In the genomic region with DNA sequence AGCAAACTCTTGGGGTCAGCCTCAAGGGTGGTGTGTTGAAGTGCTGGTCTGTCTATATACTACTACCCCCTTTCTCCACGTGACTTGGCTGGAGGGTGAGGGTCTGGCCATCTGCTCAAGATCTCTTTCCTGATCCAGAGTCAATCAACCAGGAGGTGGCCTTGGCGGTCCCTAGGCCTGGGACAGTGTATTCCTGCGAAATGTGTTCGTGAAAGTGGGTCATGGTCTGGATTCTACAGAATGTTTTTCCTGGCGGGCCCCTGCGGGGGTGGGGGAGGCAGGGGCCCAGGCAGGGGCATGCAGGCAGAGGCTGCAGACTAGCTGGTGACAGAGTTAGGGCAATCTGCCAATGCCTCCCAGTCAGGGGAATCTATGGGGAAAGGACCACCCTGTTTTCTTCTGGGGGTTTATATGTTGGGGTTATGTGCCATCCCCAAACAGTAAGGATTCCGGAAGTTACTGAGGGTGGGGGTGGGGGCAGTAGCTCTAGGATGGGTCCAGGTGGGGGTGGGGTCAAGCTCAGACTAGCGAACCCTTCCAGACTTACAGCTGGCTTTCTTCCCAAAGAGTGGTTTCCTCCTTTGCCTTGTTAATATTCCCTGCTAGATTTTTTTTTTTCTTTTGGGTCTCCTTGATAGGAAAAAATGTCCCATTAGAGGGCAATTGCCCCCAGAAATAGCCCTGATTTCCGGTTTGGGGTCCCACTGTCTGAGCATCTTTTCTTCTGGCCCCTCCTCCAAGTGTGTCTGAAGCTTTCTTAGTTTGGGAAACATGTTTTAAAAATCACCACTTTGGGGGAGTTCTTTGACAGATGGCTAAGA, we compare ENCODE assay signal across 9 mouse cellular contexts. TPM values are rescaled to one million over a fixed set of nuclear protein-coding genes. Genes with fewer than 3 reads are reported as not detected.
DNase-seq lines count a peak whose midpoint lies in the region; ATAC-seq and TF ChIP-seq lines count a peak whose summit lies in the region.
"Had no signal": no experiment of that assay in that cellular context is flagged by ENCODE, and none has a peak within 500 bp of the region (broad histone marks: within the 10 kb centered on the region; RNA-seq: fewer than 3 reads in every experiment).

No protein-coding gene starts in this region.

- H3K9ac ChIP-seq in forebrain, postnatal 0 days: peak overlapping the region; percentile 18; the same call in 1 of the 2 replicates
- H3K9ac ChIP-seq in neural tube, embryonic 15.5 days (replicated peaks): peak overlapping the region; percentile 14; the same call in 1 of the 2 replicates

- H3K4me1 ChIP-seq in forebrain, postnatal 0 days (ENCODE audit: insufficient read depth): peaks cover 54% of the 10 kb centered on the region
- H3K4me1 ChIP-seq in neural tube, embryonic 15.5 days: peaks cover 90% of the 10 kb centered on the region

- intact Hi-C loops in left cerebral cortex, postnatal 36 days (cut with DNase I): no loop called here

- WGBS in forebrain, postnatal 0 days: 12% methylated on average over 9 of the region's 9 CpGs
- WGBS in neural tube, embryonic 15.5 days: 27% methylated on average over 9 of the region's 9 CpGs

- TF ChIP-seq CTCF in forebrain, postnatal 0 days (IDR thresholded peaks at IDR 0.05; ENCODE audit: low read depth): no peak

- H3K27me3 ChIP-seq in forebrain, postnatal 0 days (ENCODE audit: insufficient read depth, low read length): no peaks in the 10 kb centered on the region
- H3K27me3 ChIP-seq in neural tube, embryonic 15.5 days (replicated peaks): no peaks in the 10 kb centered on the region

- no peak overlapping the region for H3K4me3 ChIP-seq in forebrain, postnatal 0 days (ENCODE audit: low read depth, low read length)
- H3K4me3 ChIP-seq in neural tube, embryonic 15.5 days (replicated peaks): no peak overlapping the region

- peak; percentile 67 for DNase-seq in cerebellum, adult 11-12 months
- no peak for DNase-seq in cerebellum, postnatal 36 days
- peak; percentile 91 for DNase-seq in Muller cell, postnatal 12 days (ENCODE audit: inconsistent ontology term)
- DNase-seq in forebrain, postnatal 0 days: peak; percentile 46
- DNase-seq in kidney, postnatal 4 days: peak; percentile 68 to 75
- DNase-seq in left cerebral cortex, postnatal 36 days (ENCODE audit: low spot score in 2 of 2): no peak
- DNase-seq in spleen, adult 18-20 months: no peak

- H3K27ac ChIP-seq in forebrain, postnatal 0 days (ENCODE audit: low read depth, low read length): peak overlapping the region; percentile 69
- peak overlapping the region; percentile 79 for H3K27ac ChIP-seq in neural tube, embryonic 15.5 days (replicated peaks)

- H3K4me2 ChIP-seq in forebrain, postnatal 0 days (ENCODE audit: low read depth): peak overlapping the region; percentile 19
- peak overlapping the region; percentile 40 for H3K4me2 ChIP-seq in neural tube, embryonic 15.5 days

- no peak for ATAC-seq in forebrain, postnatal 0 days
- no peak for ATAC-seq in neural tube, embryonic 15.5 days (ENCODE audit: low FRiP score)

- no peaks in the 10 kb centered on the region for H3K9me3 ChIP-seq in forebrain, postnatal 0 days (ENCODE audit: low read length)
- no peaks in the 10 kb centered on the region for H3K9me3 ChIP-seq in neural tube, embryonic 15.5 days (replicated peaks)

- H3K36me3 ChIP-seq in forebrain, postnatal 0 days (ENCODE audit: insufficient read depth): peaks cover 22% of the 10 kb centered on the region
- peaks cover 24% of the 10 kb centered on the region for H3K36me3 ChIP-seq in neural tube, embryonic 15.5 days

RNA-seq across cellular contexts. Expression of gene Lasp1, which starts 6.3 kb away (rescaled TPM):
- total RNA-seq in forebrain, postnatal 0 days (2014; rRNA removed): 142 and 153 TPM in 2 replicates
- polyA plus RNA-seq in forebrain, postnatal 0 days (2015; fragmentation: Nextera tagmentation; extraction: Ambion mirVana): 117 and 152 TPM in 2 replicates
- 136 and 143 TPM in 2 replicates for polyA plus RNA-seq in neural tube, embryonic 15.5 days (2015; fragmentation: Nextera tagmentation; extraction: Ambion mirVana)
- 100 to 1,000 TPM; 175 to 183 TPM for total RNA-seq in left cerebral cortex, postnatal 36 days (2021)

RNA-seq across cellular contexts. Expression of gene Rpl23, which starts 22.8 kb away (rescaled TPM):
- total RNA-seq in forebrain, postnatal 0 days (2014; rRNA removed): 310 and 470 TPM in 2 replicates
- polyA plus RNA-seq in forebrain, postnatal 0 days (2015; fragmentation: Nextera tagmentation; extraction: Ambion mirVana): 346 and 490 TPM in 2 replicates
- 314 and 372 TPM in 2 replicates for polyA plus RNA-seq in neural tube, embryonic 15.5 days (2015; fragmentation: Nextera tagmentation; extraction: Ambion mirVana)
- 100 to 1,000 TPM; 330 to 339 TPM for total RNA-seq in left cerebral cortex, postnatal 36 days (2021)

RNA-seq across cellular contexts. Expression of gene 1700001P01Rik, which starts 29.3 kb away (rescaled TPM):
- total RNA-seq in forebrain, postnatal 0 days (2014; rRNA removed): not detected in 2 replicates
- 0.27 and 0.33 TPM in 2 replicates for polyA plus RNA-seq in forebrain, postnatal 0 days (2015; fragmentation: Nextera tagmentation; extraction: Ambion mirVana)
- 0.63 and 0.88 TPM in 2 replicates for polyA plus RNA-seq in neural tube, embryonic 15.5 days (2015; fragmentation: Nextera tagmentation; extraction: Ambion mirVana)
- total RNA-seq in left cerebral cortex, postnatal 36 days (2021): 1 to 10 TPM in 1 of 2 experiments, not detected in 1; 1.1 TPM
- polyA plus RNA-seq: spleen, adult 2 months had no signal

RNA-seq across cellular contexts. Expression of gene B230217C12Rik, which starts 35.5 kb away (rescaled TPM):
- total RNA-seq in forebrain, postnatal 0 days (2014; rRNA removed): 21.0 and 24.8 TPM in 2 replicates
- polyA plus RNA-seq in forebrain, postnatal 0 days (2015; fragmentation: Nextera tagmentation; extraction: Ambion mirVana): 28.6 and 31.5 TPM in 2 replicates
- polyA plus RNA-seq in neural tube, embryonic 15.5 days (2015; fragmentation: Nextera tagmentation; extraction: Ambion mirVana): 41.8 and 47.2 TPM in 2 replicates
- 10 to 100 TPM; 79.9 to 81.0 TPM for total RNA-seq in left cerebral cortex, postnatal 36 days (2021)

RNA-seq across cellular contexts. Expression of gene Cwc25, which starts 38.7 kb away (rescaled TPM):
- 15.2 and 15.5 TPM in 2 replicates for total RNA-seq in forebrain, postnatal 0 days (2014; rRNA removed)
- polyA plus RNA-seq in forebrain, postnatal 0 days (2015; fragmentation: Nextera tagmentation; extraction: Ambion mirVana): 7.8 and 11.8 TPM in 2 replicates
- 16.2 and 16.4 TPM in 2 replicates for polyA plus RNA-seq in neural tube, embryonic 15.5 days (2015; fragmentation: Nextera tagmentation; extraction: Ambion mirVana)
- 10 to 100 TPM; 20.2 to 20.7 TPM for total RNA-seq in left cerebral cortex, postnatal 36 days (2021)

Comparison
In these comparisons a context has a peak if more than half of its experiments do, and no peak if none do; other contexts are left out.
1. DNase-seq: peak in cerebellum, adult 11-12 months (single experiment), Muller cell, postnatal 12 days (single experiment), forebrain, postnatal 0 days (single experiment) and kidney, postnatal 4 days (2 of 2); none in cerebellum, postnatal 36 days (0 of 2), left cerebral cortex, postnatal 36 days (0 of 2) and spleen, adult 18-20 months (0 of 2).